Mouse (Mus musculus) kidney, adult 2 months (tissue): Measurements from ENCODE around the gene Tm7sf3.

Source experiments
- CTCF ChIP-seq: fragments of 200-500 bp; conservative IDR thresholded peaks from 2 replicates; pipeline ENCODE4 v1.5.1; 2011; ENCODE audit warnings: low read depth, mild to moderate bottlenecking, control low read depth, low read length, moderate library complexity, mixed read lengths; ENCODE audit not compliant: insufficient read depth, insufficient read length
- POLR2A ChIP-seq: fragments of 200-500 bp; IDR thresholded peaks from one replicate; pipeline ENCODE4 v1.6.1; 2011; ENCODE audit warnings: low read depth, low read length, control low read depth

GRCm38 (mm10) chr6:146674420-146674819, 31.8 kb upstream of the Tm7sf3 start:
- TF ChIP-seq CTCF (no peak), POLR2A (no peak)
